Mouse (Mus musculus) retina, postnatal 1 day (tissue): ENCODE measurements around the gene Ocrl.

Source experiments
- DNase-seq: peaks from one replicate; pipeline ENCODE4 v3.0.0-alpha.2; 2012

Gene Ocrl

DNA sequence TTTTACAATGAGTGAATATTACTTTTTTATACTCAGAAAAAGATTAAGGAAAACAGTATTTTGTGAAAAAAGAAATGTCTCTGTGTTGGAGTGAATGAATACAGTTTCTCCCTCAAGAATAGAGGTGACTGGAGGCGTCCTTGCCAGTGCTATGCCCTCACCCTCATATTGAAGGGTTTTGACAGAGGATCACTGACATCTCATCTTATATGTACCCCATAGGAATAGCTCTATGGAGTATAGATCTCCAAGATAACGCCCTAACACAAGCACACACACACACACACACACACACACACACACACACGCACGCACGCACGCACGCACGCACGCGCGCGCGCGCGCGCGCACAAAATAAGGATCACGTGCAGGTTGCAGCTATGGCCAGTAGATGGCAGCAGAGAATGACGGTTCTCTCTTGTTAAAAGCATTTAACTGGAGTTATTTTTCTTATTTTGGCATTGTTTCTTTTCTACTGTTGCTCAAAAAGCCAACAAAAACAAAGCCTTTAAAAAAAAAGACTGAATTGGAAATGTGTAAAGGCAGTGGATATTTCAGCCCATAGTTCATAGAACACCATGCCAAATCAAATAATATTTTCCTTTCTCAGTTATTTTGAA is 72.9 kb downstream of the Ocrl start:
- peak; percentile 79 for DNase-seq

DNA sequence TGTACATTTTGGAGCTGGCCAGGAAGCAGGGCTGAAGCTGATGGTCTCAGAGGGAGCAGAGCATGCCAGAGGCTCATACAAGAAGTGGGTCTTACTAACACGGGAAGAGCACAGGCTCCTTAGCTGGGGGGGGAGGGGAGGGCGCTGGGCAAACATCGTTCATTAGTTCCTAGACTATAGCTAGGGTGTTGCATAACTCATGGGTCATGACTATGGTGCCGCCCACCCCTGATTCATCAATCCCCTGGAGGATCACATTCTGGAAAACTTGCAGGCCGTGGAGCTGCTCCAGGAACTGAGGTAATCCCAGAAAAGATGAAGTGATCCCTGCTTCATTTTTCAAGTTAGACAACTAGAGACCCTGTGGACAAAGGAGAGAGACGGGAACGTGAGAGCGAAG is 75.8 kb downstream of the Ocrl start:
- no peak for DNase-seq

DNA sequence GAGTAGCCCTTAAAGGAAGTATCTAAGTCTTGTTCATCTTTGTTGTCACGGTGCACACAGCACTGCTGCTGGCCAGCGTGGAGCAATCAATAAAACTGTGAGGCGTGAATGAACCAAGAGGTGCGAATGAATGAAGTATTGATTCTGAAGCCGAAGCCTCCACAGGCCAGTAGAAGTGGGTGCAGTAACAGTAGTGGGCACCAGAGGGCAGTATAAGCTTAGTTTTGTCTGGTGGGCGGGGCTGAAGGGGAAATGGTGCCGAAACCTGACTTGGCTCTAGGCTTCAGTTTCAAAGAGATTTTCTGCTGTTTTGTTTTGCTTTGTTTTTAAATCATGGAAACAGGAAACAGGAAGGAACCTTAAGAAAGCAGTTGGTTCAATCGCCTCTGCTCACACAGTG is 80.4 kb downstream of the Ocrl start:
- peak; percentile 74 for DNase-seq

DNA sequence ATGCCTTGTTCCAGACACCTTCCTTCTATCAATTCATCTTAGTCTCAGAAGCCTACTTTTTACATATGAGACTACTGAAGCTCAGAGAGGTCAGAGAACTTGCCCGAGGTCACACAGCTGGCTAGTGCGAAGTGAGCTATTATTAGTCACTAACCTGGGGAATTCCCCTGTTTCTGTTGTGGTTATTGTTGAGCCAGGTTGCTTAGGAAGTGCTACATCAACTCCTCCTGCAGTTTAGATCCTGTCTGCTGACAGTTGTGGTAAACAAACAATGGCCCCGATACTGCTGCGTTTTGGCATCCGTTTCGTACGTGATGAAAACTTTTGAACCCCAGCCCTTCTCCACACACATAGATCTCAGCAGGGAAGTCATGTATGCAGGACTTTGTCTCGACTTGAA is 86.2 kb downstream of the Ocrl start:
- no peak for DNase-seq

DNA sequence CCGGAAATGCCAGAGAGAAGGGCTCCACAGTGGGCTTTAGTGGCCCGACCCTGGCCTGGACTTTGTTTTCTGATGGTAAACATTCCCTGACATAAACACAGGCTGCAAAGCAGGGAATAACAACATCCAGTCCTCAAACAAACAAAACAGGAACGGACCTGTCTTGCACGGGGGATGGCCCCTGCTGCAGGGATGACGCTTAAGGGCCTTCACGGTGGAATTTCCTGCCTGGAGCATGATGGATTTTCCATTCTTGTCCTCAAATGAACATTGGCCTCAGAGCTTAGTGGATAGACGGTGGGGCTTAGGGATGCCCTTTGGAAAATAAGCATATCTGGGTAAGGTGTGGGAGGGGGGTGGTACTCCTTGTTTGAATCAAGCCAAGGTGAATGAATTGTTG is 89.0 kb downstream of the Ocrl start:
- DNase-seq, result no peak

DNA sequence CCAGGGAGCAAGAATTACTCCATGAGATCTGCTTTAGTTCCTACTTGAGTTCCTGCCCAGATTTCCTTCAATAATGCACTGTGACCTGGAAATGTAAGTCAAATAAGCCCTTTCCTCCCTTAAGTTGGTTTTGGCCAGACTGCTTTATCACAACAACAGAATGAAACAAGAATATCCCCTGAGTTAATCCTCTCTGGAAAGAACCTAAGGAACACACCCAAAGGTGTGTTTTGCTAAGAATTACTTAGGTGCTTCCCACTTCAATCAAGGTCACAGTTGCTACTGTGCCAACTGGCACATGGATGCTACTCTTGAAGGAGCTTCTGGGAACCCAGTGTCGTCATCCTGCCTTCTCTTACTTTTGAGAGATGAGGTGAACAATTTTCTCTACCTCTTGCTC is 92.6 kb downstream of the Ocrl start:
- no peak for DNase-seq

DNA sequence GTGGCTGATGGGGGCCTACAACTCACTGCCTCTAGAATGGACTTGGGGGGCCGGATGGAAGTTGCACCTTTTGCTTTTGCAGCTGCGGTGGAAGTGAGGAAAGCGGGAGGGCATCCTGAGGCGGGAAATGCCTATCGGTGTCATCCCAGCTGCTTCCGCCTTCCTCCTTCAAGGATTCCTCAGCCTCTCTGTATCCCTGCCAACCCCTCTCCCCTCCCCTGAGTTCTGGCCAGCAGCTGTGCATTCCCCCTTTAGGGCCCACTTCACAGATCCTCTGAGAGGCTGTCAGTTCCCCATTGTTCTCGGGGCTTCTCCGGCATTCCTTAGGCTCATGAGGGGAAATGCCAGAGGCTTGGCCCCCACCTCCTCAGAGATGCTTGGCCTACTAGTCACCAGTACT is 93.9 kb downstream of the Ocrl start:
- no peak for DNase-seq

DNA sequence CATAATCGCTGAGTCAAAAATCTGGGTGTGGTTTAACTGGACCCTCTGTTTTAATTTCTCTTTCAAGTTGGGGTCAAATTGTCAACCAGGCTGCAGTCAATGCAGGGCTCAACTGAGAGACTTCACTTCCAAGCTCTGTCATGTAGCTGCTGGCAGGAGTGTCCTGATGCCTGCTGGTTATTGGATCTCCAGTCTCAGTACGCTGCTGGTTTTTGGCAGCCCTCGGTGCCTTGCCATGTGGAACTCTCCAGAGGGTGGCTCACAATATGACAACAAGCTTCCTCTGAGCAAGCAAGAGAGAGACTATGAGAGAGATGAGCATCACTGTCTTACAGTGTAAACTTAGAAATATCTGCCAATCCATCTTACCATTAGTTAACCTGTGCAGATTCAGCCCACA is 99.5 kb downstream of the Ocrl start:
- no peak for DNase-seq
